Mouse (Mus musculus): ENCODE data around the gene Hmbs. TPM values are rescaled to one million over a fixed set of nuclear protein-coding genes. Genes with fewer than 3 reads are reported as not detected.
"Not testable (repeated sequence)": the region's sequence is repeated elsewhere in the genome, so short reads cannot be mapped to it uniquely, and the experiment has no call there.

The Hmbs gene
- polyA plus RNA-seq, 1 experiment = 76.9 TPM

DNA sequence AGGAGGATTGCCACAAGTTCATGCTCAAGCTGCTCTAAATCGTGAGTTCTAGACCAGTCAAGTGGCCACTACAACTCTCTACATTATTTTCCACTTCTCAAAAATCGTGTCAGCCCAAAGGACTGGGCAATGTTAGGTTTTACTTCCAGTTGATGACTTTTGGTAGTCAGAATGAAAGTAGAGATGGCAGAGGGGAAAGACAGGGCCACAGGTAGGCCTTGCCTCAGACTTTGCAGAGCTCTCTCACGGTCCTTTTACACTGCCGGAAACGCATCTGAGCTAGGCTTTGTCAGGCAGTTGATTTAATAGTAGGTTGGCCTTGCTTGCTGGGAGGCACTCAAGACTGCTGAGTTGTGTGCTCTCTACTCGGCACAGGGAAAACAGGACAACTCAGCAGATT is 19.9 kb downstream of the Hmbs start:
- Histone ChIP-seq H3K36me3 (replicated peaks; ENCODE audit: low read length) (peaks cover 9% of the 10 kb centered on the region), H3K4me1 (peaks cover 66% of the 10 kb centered on the region), H3K4me3 (replicated peaks) (peak overlapping the region; percentile 42), H3K9me3 (no peaks in the 10 kb centered on the region), H3K27me3 (replicated peaks) (no peaks in the 10 kb centered on the region)
- TF ChIP-seq GATA1 (IDR thresholded peaks at IDR 0.05; ENCODE audit: borderline replicate concordance, low read length) (no peak), FLI1 (IDR thresholded peaks at IDR 0.05; ENCODE audit: low read length) (no peak)

DNA sequence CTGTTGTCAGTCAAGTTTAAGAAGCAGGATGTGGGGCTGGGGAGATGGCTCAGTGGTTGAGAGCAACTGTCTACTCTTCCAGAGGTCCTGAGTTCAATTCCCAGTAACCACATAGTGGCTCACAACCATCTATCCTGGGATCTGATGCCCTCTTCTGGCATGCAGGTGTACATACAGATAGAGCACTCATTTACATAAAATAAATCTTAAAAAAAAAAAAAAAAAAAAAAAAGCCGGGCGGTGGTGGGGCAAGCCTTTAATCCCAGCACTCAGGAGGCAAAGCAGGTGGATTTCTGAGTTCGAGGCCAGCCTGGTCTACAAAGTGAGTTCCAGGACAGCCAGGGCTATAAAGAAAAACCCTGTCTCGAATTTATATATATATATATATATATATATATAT is 20.4 kb downstream of the Hmbs start:
- H3K36me3 ChIP-seq (replicated peaks; ENCODE audit: low read length); H3K9me3 ChIP-seq; H3K4me3 ChIP-seq (replicated peaks); H3K27me3 ChIP-seq (replicated peaks): not testable (repeated sequence)
- H3K4me1 ChIP-seq = peaks cover 67% of the 10 kb centered on the region

DNA sequence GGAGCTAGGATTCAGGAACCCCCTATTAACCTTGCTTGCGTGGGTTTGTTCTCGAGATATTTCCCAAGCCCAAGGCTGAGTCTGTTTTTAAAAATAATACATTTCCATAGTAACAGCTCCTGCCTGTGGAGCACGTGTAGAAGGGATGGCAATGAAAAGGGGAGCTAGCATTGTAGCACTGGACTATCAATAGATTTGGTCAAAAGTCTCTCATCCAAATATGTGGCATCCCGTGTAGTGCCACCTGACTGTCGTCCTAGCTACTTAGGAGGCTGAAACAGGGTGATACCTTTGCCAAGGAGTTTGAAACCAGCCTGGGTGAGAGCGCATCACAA is 23.3 kb downstream of the Hmbs start:
- peak overlapping the region; percentile 97 for H3K4me3 ChIP-seq (replicated peaks)
- no peaks in the 10 kb centered on the region for H3K27me3 ChIP-seq (replicated peaks)
- peaks cover 71% of the 10 kb centered on the region for H3K4me1 ChIP-seq
- H3K36me3 ChIP-seq (replicated peaks; ENCODE audit: low read length) = peaks cover 20% of the 10 kb centered on the region
- no peak for TF ChIP-seq FLI1 (IDR thresholded peaks at IDR 0.05; ENCODE audit: low read length)
- TF ChIP-seq GATA1 (IDR thresholded peaks at IDR 0.05; ENCODE audit: borderline replicate concordance, low read length) = no peak
- no peaks in the 10 kb centered on the region for H3K9me3 ChIP-seq

GRCm38 (mm10) chr9:44319887-44320798 is 23.9 kb downstream of the Hmbs start, which contains the start of gene C2cd2l:
TSS of gene C2cd2l (minus strand) at chr9:44320285.
- no peak for TF ChIP-seq FLI1 (IDR thresholded peaks at IDR 0.05; ENCODE audit: low read length)
- TF ChIP-seq GATA1 (IDR thresholded peaks at IDR 0.05; ENCODE audit: borderline replicate concordance, low read length) = no peak
- Histone ChIP-seq H3K4me1 (peaks cover 68% of the 10 kb centered on the region), H3K36me3 (replicated peaks; ENCODE audit: low read length) (peaks cover 27% of the 10 kb centered on the region), H3K9me3 (no peaks in the 10 kb centered on the region), H3K27me3 (replicated peaks) (no peaks in the 10 kb centered on the region), H3K4me3 (replicated peaks) (peak within 1 kb of the TSS; percentile 97)

DNA sequence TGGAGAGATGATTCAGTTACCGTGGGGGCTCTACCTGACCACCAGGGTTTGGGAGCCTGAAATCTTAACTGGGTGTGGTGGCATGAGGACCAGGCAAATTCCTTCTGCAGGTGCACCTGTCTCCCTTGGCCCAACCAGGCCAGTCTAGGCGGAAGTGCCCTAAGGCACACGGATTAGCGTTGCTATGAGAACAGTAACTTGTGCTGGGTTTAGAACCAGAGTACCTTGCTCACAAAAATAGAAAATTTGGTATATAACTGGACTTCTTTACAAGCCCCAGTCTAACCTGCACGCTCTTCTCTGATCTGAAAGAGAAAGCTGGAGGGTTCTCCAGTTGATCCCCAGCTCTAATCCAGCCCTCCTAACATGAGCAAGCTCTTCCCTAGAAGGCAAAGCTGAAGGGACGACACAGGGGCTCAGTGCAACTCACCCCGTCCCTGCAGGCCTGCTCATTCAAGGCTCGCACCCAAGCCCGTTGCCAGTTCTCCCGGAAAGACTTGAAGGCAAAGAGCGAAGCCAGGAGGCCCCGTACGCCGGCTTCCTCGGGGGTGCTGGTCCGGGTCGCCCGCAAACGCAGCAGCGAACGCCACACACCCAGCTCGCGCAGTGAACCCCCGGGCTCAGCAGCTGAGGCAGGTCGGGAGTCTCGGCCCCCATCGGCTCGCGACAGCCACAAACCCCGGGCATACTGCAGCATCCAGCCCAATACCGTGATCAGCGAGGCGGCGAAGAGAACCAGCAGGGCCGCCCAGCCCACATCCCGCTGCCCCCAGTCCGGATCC is 24.7 kb downstream of the Hmbs start:
- peak overlapping the region; percentile 97 for H3K4me3 ChIP-seq (replicated peaks)
- H3K36me3 ChIP-seq (replicated peaks; ENCODE audit: low read length) = peaks cover 35% of the 10 kb centered on the region
- H3K9me3 ChIP-seq = no peaks in the 10 kb centered on the region
- no peak for TF ChIP-seq FLI1 (IDR thresholded peaks at IDR 0.05; ENCODE audit: low read length)
- no peak for TF ChIP-seq GATA1 (IDR thresholded peaks at IDR 0.05; ENCODE audit: borderline replicate concordance, low read length)
- H3K27me3 ChIP-seq (replicated peaks) = no peaks in the 10 kb centered on the region
- peaks cover 60% of the 10 kb centered on the region for H3K4me1 ChIP-seq

DNA sequence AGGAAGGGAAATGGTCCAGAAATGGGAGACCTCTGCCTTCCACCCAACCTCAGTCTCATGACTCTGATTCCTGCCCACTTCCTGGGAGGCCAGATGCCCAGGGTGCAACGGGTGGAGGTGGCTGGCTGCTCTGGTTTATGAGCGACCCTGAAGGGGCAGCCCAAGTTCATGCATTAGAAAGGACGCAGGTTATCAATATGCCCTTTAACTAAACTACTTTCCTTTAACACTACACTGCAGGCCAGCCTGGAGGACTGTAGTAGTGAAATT is 25.3 kb downstream of the Hmbs start:
- H3K4me3 ChIP-seq (replicated peaks) = peak overlapping the region; percentile 97
- no peaks in the 10 kb centered on the region for H3K9me3 ChIP-seq
- TF ChIP-seq FLI1 (IDR thresholded peaks at IDR 0.05; ENCODE audit: low read length) (no peak), GATA1 (IDR thresholded peaks at IDR 0.05; ENCODE audit: borderline replicate concordance, low read length) (no peak)
- no peaks in the 10 kb centered on the region for H3K27me3 ChIP-seq (replicated peaks)
- H3K36me3 ChIP-seq (replicated peaks; ENCODE audit: low read length) = peaks cover 40% of the 10 kb centered on the region
- peaks cover 55% of the 10 kb centered on the region for H3K4me1 ChIP-seq

DNA sequence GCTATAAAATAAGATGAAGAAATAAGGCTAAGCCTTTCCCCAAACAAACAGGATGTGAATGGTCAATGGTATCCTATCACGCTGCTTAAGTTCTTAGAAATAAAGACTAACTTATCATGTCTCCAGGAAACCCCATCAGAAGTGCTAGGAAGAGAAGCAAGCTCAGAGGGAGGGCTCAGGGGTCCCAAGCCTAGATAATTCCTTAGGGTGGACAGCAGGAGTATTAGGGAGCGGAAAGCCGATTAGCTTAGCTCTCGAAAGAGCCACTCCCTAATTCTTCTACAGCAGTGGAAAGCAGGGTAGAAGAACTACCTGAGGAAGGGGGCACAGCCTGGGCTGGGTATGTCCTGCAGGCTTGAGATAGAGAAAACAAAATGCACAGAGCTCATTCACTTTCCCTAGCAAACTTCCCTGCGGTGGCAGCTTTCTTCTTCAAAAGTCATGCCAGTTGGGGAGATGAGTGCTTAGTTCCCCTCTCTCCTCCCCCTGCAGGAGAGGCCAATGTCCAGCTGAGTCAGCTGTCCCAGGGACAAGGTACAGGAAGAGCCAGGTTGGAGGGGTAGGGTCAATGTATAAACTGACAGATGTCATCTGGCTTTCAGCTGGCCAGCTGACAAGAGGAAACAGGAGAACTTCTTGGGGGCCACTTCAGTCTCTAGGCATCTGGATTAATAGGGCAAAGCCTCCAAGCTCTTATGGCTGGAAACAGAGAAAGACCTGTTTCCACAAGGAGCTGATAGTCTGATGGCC is 25.8 kb downstream of the Hmbs start:
- no peaks in the 10 kb centered on the region for H3K27me3 ChIP-seq (replicated peaks)
- H3K36me3 ChIP-seq (replicated peaks; ENCODE audit: low read length) = peaks cover 45% of the 10 kb centered on the region
- peaks cover 55% of the 10 kb centered on the region for H3K4me1 ChIP-seq
- H3K4me3 ChIP-seq (replicated peaks) = peak overlapping the region; percentile 97
- TF ChIP-seq FLI1 (IDR thresholded peaks at IDR 0.05; ENCODE audit: low read length) (no peak), GATA1 (IDR thresholded peaks at IDR 0.05; ENCODE audit: borderline replicate concordance, low read length) (no peak)
- no peaks in the 10 kb centered on the region for H3K9me3 ChIP-seq

DNA sequence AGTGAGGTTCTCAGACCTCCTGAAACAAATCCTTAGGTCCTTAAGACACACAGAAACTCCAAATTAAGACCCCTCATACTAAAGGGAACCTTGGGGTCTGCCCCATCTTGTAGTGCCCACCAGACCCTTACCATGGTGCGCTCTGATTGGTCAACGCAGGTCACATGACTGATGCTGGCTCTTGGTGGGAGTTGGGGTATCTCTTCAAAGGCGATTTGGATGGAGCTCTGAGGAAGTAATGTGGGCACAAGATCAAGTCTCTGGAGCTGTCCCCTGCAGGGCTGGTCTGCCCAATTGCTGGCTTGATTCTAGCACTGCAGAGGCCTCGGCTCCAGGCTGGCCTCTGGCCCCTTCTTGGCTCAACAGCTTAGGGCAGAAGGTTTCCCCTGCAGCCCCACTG is 26.6 kb downstream of the Hmbs start:
- Histone ChIP-seq H3K4me1 (peaks cover 52% of the 10 kb centered on the region), H3K4me3 (replicated peaks) (peak overlapping the region; percentile 60), H3K27me3 (replicated peaks) (no peaks in the 10 kb centered on the region), H3K36me3 (replicated peaks; ENCODE audit: low read length) (peaks cover 53% of the 10 kb centered on the region), H3K9me3 (no peaks in the 10 kb centered on the region)
- TF ChIP-seq FLI1 (IDR thresholded peaks at IDR 0.05; ENCODE audit: low read length) = no peak

GRCm38 (mm10) chr9:44314910-44315309 is 29.1 kb downstream of the Hmbs start:
- no peaks in the 10 kb centered on the region for H3K27me3 ChIP-seq (replicated peaks)
- H3K4me3 ChIP-seq (replicated peaks) = no peak overlapping the region
- H3K4me1 ChIP-seq = peaks cover 47% of the 10 kb centered on the region
- H3K36me3 ChIP-seq (replicated peaks; ENCODE audit: low read length) = peaks cover 77% of the 10 kb centered on the region
- H3K9me3 ChIP-seq = no peaks in the 10 kb centered on the region
- TF ChIP-seq GATA1 (IDR thresholded peaks at IDR 0.05; ENCODE audit: borderline replicate concordance, low read length) = no peak
- no peak for TF ChIP-seq FLI1 (IDR thresholded peaks at IDR 0.05; ENCODE audit: low read length)

- TF ChIP-seq FLI1 (IDR thresholded peaks at IDR 0.05; ENCODE audit: low read length) (no peak), GATA1 (IDR thresholded peaks at IDR 0.05; ENCODE audit: borderline replicate concordance, low read length) (no peak)
- H3K9me3 ChIP-seq = no peaks in the 10 kb centered on the region
- H3K4me1 ChIP-seq = peaks cover 43% of the 10 kb centered on the region
- H3K4me3 ChIP-seq (replicated peaks) = no peak overlapping the region
- H3K36me3 ChIP-seq (replicated peaks; ENCODE audit: low read length) = peaks cover 83% of the 10 kb centered on the region
- H3K27me3 ChIP-seq (replicated peaks) = no peaks in the 10 kb centered on the region
Observed at GRCm38 (mm10) chr9:44314257-44314547, 29.8 kb downstream of the Hmbs start.
